Mouse (Mus musculus) Muller cell, postnatal 12 days (primary cell): ENCODE measurements around the gene Foxc2.

Experiments used
- DNase-seq: peaks from one replicate; pipeline ENCODE4 v3.0.0-alpha.2; 2015; ENCODE audit errors: inconsistent ontology term

Foxc2 gene

GRCm38 (mm10) chr8:121148573-121149083 is 32.7 kb downstream of the Foxc2 start:
- no peak for DNase-seq

DNA sequence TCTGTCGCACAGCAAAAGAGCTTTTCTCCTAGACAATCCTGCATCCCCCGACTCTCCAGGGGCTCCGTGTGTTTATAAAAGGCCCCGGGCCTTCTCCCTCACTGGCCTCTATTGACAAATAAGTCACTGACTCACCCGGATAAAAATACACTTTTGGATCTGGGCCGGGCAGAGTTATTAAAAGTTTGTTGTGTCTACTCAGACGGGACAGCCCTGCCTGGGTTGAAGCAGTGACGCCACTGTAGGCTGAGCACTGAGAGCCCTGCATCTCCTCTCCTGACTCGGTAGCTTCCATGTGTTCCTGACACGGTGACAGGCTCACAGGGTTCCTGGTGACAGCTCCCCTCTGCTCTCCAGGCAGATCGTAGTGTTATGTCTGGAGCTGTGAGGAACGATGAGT is 36.4 kb downstream of the Foxc2 start:
- no peak for DNase-seq

DNA sequence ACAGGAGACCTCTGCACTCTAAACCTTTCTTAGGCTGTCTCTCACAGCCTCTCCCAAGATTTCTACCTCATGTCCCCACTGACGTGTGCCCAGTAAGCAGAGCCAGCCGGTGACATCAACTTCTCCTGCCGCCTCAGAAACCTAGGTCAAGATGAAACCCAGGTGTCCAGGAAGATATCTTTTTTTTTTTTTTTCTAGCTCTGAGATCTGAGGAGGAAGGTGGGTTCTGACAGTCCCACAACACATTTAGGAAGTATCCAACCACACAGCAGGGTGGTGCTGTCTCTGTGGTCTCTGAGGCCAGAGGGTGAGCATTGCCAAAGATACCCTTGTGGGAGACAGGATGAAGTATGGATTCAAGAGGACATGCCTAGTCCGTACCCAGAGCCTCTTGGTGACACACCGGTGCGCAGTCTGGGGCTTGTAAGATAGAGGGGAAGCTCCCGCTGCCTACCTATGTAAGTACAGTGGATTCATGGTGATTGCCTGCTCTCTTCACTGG is 41.1 kb downstream of the Foxc2 start:
- no peak for DNase-seq

GRCm38 (mm10) chr8:121158812-121159211 is 42.8 kb downstream of the Foxc2 start:
- no peak for DNase-seq

DNA sequence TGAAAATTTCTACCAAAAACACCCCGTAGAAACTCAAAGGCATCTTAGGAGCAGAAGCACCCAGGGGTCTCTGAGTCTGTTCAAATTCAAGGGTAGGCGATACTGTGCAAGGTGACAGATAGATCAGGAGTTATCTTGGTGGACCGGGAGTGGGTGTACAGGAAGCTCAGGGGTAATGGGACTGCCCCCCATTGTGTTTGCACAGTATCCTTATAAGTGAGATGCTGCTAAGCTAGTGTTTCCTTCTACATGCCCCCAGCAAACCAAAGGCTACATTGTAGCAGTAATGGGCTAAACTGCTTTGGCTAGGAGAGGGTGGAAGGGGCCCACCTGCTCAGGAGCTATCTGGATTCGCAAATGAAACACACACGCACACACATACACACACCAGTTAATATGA is 45.5 kb downstream of the Foxc2 start:
- no peak for DNase-seq

GRCm38 (mm10) chr8:121162413-121162812 is 46.4 kb downstream of the Foxc2 start:
- no peak for DNase-seq

GRCm38 (mm10) chr8:121162906-121163695 is 47.1 kb downstream of the Foxc2 start:
- DNase-seq, result no peak

- no peak for DNase-seq
Measured at GRCm38 (mm10) chr8:121164017-121164469, 48.1 kb downstream of the Foxc2 start.

DNA sequence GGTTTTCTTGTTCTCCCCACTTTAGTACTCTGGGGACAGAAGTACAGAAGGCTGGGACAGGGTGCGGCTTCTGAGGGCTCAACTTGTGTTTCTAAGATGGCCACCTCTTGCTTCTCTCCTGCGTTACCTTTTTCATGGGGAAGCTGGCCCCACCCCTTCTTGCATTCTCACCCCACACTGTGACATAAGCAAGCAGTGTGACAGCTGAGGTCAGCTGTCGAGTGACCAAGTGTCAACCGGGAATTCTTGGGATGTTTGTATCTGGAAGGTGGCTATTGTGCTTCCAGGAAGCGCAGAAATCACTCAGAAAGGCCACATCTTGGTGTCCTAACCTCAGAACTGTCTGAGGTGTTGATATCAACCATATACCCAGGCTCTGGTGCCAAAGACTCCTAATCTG is 52.1 kb downstream of the Foxc2 start:
- no peak for DNase-seq
